Mouse (Mus musculus): ENCODE data around the gene Arhgap18. TPM values are rescaled to one million over a fixed set of nuclear protein-coding genes. Genes with fewer than 3 reads are reported as not detected.
A peak's percentile ranks its signal among the peaks of the same experiment; 100 is the strongest.

The Arhgap18 gene
- polyA plus RNA-seq, 1 experiment from 2014 or later = 28.8 TPM

DNA sequence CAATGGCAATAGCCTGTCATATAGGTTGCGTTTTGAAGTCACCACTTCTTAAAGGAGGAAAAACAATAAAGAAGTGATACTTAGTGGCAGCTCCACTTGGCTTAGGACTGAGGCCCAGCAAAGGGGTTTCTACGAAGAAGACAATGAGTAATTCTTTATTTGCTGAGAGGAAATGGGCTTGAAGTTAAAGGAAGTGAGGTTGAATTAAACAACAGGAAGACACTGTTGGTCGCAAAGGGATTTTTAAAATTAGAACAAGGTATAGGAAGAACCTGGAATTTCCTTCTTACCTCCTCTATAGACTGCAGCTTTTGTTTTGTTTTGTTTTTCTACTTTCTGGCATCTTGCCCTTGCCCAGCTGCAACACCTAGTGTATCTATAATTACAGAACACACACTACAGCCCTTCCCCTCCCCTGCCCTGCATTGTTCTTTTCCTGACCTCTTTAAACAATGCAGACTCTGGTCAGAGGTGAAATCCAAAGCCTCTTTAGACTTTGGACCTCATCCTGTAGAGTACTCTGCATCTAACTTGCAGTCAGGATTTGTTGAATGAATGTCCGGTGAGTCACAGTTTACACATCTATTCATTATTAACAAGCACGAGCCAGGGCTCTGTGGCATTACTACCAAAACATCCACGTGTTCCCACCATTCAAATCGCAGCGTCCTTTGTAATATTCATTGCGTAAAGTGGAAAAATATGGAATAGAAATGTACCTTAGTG is 75.4 kb downstream of the Arhgap18 start:
- WGBS = 74% methylated on average over 9 of the region's 9 CpGs
- H3K36me3 ChIP-seq (ENCODE audit: control insufficient read depth, insufficient read depth, low read length) = no peaks in the 10 kb centered on the region
- H3K4me2 ChIP-seq (ENCODE audit: low read depth, low read length) = no peak overlapping the region
- ATAC-seq (ENCODE audit: low read depth) (no peak), DNase-seq (ENCODE audit: low spot score) (peak; percentile 49)
- H3K9ac ChIP-seq (ENCODE audit: low read depth, low read length) = no peak overlapping the region
- 0 out of 2 replicates have a peak, but pooled peaks cover 9% of the 10 kb centered on the region for H3K4me1 ChIP-seq (ENCODE audit: control insufficient read depth, insufficient read depth, low read length)
- no peaks in the 10 kb centered on the region for H3K27me3 ChIP-seq (replicated peaks; ENCODE audit: control insufficient read depth, insufficient read depth, low read length)
- no peak overlapping the region for H3K27ac ChIP-seq (replicated peaks; ENCODE audit: low read depth, low read length)
- no peak overlapping the region for H3K4me3 ChIP-seq (ENCODE audit: low read depth, low read length)
- no peaks in the 10 kb centered on the region for H3K9me3 ChIP-seq (ENCODE audit: control insufficient read depth, low read length)

DNA sequence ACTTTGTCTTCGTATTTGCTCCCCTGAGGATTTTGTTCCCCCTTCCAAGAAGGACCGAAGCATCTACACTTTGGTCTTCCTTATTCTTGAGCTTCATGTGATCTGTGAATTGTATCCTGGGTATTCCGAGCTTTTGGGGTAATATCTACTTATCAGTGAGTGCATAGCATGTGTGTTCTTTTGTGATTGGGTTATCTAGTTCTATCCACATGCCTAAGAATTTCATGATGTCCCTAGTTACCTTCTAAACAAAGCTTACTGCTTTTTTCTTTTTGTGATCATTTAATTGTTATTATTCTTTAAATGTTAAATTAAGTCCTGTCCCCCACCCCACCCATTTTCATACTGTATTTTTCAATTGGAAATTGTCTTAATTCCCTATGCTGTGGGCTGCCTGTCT is 78.8 kb downstream of the Arhgap18 start:
- H3K9ac ChIP-seq (ENCODE audit: low read depth, low read length) = no peak overlapping the region
- DNase-seq (ENCODE audit: low spot score) = no peak
- H3K36me3 ChIP-seq (ENCODE audit: control insufficient read depth, insufficient read depth, low read length) = no peaks in the 10 kb centered on the region
- H3K4me2 ChIP-seq (ENCODE audit: low read depth, low read length) = no peak overlapping the region
- 90% methylated on average over 3 of the region's 3 CpGs for WGBS
- H3K27ac ChIP-seq (replicated peaks; ENCODE audit: low read depth, low read length) = no peak overlapping the region
- 0 out of 2 replicates have a peak, but pooled peaks cover 9% of the 10 kb centered on the region for H3K4me1 ChIP-seq (ENCODE audit: control insufficient read depth, insufficient read depth, low read length)
- no peaks in the 10 kb centered on the region for H3K27me3 ChIP-seq (replicated peaks; ENCODE audit: control insufficient read depth, insufficient read depth, low read length)
- ATAC-seq (ENCODE audit: low read depth) = no peak
- no peaks in the 10 kb centered on the region for H3K9me3 ChIP-seq (ENCODE audit: control insufficient read depth, low read length)
- H3K4me3 ChIP-seq (ENCODE audit: low read depth, low read length) = no peak overlapping the region

DNA sequence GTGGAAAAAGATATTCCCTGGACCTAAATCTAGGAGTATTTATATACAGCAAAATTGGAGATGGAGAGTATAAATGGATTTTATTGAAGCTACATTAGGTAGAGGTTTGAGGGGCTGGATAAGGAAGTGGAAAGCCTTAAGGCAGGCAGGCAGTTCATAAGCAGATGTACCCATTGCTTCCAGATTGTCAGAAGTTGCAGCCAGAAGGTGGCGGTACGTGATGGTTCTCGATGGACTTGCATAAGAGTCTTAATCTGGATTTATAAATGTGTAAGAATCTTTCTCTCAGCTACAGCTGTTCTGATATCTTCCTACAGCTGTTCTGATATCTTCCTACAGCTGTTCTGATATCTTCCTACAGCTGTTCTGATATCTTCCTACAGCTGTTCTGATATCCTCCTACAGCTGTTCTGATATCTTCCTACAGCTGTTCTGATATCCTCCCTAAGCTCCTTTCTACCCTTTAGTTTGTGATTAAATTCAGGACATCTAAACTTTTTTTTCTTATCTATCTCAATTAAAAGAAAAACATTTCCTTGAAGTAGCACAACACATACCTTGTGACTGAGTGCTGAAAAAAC is 79.5 kb downstream of the Arhgap18 start:
- ATAC-seq (ENCODE audit: low read depth) (no peak), DNase-seq (ENCODE audit: low spot score) (no peak)
- Histone ChIP-seq H3K4me2 (ENCODE audit: low read depth, low read length) (no peak overlapping the region), H3K4me1 (ENCODE audit: control insufficient read depth, insufficient read depth, low read length) (0 out of 2 replicates have a peak, but pooled peaks cover 5% of the 10 kb centered on the region), H3K27me3 (replicated peaks; ENCODE audit: control insufficient read depth, insufficient read depth, low read length) (no peaks in the 10 kb centered on the region), H3K27ac (replicated peaks; ENCODE audit: low read depth, low read length) (no peak overlapping the region), H3K9me3 (ENCODE audit: control insufficient read depth, low read length) (no peaks in the 10 kb centered on the region), H3K36me3 (ENCODE audit: control insufficient read depth, insufficient read depth, low read length) (no peaks in the 10 kb centered on the region), H3K4me3 (ENCODE audit: low read depth, low read length) (no peak overlapping the region), H3K9ac (ENCODE audit: low read depth, low read length) (no peak overlapping the region)
- WGBS = 94% methylated on average over 3 of the region's 3 CpGs

DNA sequence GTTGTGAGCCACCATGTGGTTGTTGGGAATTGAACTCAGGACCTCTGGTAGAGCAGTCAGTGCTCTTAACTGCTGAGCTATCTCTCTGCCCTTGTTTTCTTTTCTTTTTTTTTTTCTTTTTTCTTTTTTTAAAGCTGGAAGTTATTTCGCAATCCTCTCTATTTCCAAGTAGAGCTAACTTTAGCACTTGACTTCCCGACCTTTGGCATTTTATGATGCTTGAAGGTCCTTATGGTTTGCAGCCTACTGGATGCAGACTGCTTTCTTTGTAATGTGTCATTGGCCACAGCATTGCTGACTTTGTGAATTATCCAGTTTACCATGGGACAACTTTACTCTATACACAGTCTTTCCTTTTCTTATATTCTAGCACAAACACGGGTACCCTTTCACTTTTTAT is 80.2 kb downstream of the Arhgap18 start:
- 70% methylated on average over 3 of the region's 3 CpGs for WGBS
- DNase-seq (ENCODE audit: low spot score) (no peak), ATAC-seq (ENCODE audit: low read depth) (no peak)
- Histone ChIP-seq H3K9me3 (ENCODE audit: control insufficient read depth, low read length) (no peaks in the 10 kb centered on the region), H3K27me3 (replicated peaks; ENCODE audit: control insufficient read depth, insufficient read depth, low read length) (no peaks in the 10 kb centered on the region), H3K9ac (ENCODE audit: low read depth, low read length) (no peak overlapping the region), H3K4me3 (ENCODE audit: low read depth, low read length) (no peak overlapping the region), H3K36me3 (ENCODE audit: control insufficient read depth, insufficient read depth, low read length) (no peaks in the 10 kb centered on the region), H3K4me1 (ENCODE audit: control insufficient read depth, insufficient read depth, low read length) (0 out of 2 replicates have a peak, but pooled peaks cover 3% of the 10 kb centered on the region), H3K4me2 (ENCODE audit: low read depth, low read length) (no peak overlapping the region), H3K27ac (replicated peaks; ENCODE audit: low read depth, low read length) (no peak overlapping the region)

DNA sequence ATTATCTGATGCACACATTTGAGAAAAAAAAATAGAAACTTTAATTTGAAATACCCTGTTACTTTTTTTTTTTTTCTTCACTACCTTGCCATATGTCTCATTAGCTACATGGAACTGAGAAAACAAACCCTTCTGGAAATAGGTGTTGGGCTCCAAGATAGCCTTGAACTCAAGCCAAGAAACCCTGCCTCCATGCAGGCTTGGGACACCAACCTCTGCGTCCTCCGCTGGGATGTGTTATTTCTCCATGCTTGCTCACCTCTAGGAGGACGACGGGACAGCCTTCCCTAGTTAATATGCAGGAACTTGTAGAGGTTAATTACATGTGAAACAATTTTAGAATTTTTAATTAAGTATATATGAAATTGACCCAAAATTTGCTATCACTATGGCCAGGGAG is 96.1 kb downstream of the Arhgap18 start:
- no peak for ATAC-seq (ENCODE audit: low read depth)
- no peaks in the 10 kb centered on the region for H3K4me1 ChIP-seq (ENCODE audit: control insufficient read depth, insufficient read depth, low read length)
- 78% methylated on average over 4 of the region's 4 CpGs for WGBS
- no peaks in the 10 kb centered on the region for H3K27me3 ChIP-seq (replicated peaks; ENCODE audit: control insufficient read depth, insufficient read depth, low read length)
- no peak for DNase-seq (ENCODE audit: low spot score)
- no peak overlapping the region for H3K4me2 ChIP-seq (ENCODE audit: low read depth, low read length)
- no peak overlapping the region for H3K27ac ChIP-seq (replicated peaks; ENCODE audit: low read depth, low read length)
- no peaks in the 10 kb centered on the region for H3K36me3 ChIP-seq (ENCODE audit: control insufficient read depth, insufficient read depth, low read length)
- H3K4me3 ChIP-seq (ENCODE audit: low read depth, low read length) = no peak overlapping the region
- H3K9ac ChIP-seq (ENCODE audit: low read depth, low read length) = no peak overlapping the region
- no peaks in the 10 kb centered on the region for H3K9me3 ChIP-seq (ENCODE audit: control insufficient read depth, low read length)

DNA sequence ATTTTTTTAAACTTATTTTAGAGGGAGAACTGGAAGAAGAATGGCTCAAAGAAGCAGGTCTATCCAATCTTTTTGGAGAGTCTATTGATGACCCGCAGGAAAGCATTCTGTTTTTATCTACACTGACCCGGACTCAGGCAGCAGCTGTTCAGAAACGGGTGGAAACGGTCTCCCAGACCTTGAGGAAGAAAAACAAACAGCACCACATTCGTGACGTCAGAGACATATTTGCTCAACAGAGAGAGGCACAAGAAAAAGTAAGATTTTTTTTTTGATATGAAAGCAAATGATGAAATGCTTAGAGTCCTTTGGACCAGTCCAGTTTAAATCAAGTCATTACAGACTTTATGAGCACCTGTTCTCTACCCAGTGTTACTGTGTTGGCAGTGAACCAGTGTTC is 96.6 kb downstream of the Arhgap18 start:
- 70% methylated on average over 6 of the region's 6 CpGs for WGBS
- Histone ChIP-seq H3K4me1 (ENCODE audit: control insufficient read depth, insufficient read depth, low read length) (no peaks in the 10 kb centered on the region), H3K4me2 (ENCODE audit: low read depth, low read length) (no peak overlapping the region), H3K27ac (replicated peaks; ENCODE audit: low read depth, low read length) (no peak overlapping the region), H3K27me3 (replicated peaks; ENCODE audit: control insufficient read depth, insufficient read depth, low read length) (no peaks in the 10 kb centered on the region), H3K4me3 (ENCODE audit: low read depth, low read length) (no peak overlapping the region), H3K9ac (ENCODE audit: low read depth, low read length) (no peak overlapping the region), H3K9me3 (ENCODE audit: control insufficient read depth, low read length) (no peaks in the 10 kb centered on the region), H3K36me3 (ENCODE audit: control insufficient read depth, insufficient read depth, low read length) (no peaks in the 10 kb centered on the region)
- DNase-seq (ENCODE audit: low spot score) = no peak
- no peak for ATAC-seq (ENCODE audit: low read depth)

DNA sequence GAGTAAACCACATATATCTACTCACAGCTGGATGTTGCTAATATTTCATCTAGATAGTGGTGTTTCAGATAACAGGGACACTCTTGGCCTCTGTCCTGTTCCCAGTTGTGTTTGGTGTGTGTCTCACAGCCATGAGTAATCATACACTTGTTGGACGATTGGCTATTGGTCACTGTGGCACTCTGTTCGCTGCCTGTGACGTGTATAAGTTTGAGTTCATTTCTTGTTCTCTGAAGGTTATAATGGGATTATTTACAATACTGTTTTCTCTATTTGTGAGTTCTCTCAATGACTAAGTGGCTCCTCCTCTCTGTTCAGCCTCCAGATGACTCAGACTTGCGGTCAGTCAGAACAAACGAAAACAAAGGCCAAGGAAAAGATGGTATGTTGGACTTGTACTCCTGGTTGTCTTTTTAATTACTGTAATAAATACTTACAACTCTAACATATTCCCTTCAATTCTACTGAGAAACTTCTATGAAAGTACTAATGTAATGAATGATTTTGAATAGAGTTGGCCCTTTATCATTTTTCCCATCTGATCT is 101.4 kb downstream of the Arhgap18 start:
- no peaks in the 10 kb centered on the region for H3K9me3 ChIP-seq (ENCODE audit: control insufficient read depth, low read length)
- no peak for DNase-seq (ENCODE audit: low spot score)
- no peaks in the 10 kb centered on the region for H3K27me3 ChIP-seq (replicated peaks; ENCODE audit: control insufficient read depth, insufficient read depth, low read length)
- H3K4me2 ChIP-seq (ENCODE audit: low read depth, low read length) = no peak overlapping the region
- ATAC-seq (ENCODE audit: low read depth) = no peak
- H3K9ac ChIP-seq (ENCODE audit: low read depth, low read length) = no peak overlapping the region
- H3K27ac ChIP-seq (replicated peaks; ENCODE audit: low read depth, low read length) = no peak overlapping the region
- H3K4me3 ChIP-seq (ENCODE audit: low read depth, low read length) = no peak overlapping the region
- H3K36me3 ChIP-seq (ENCODE audit: control insufficient read depth, insufficient read depth, low read length) = no peaks in the 10 kb centered on the region
- WGBS = 92% methylated on average over 5 of the region's 5 CpGs
- H3K4me1 ChIP-seq (ENCODE audit: control insufficient read depth, insufficient read depth, low read length) = no peaks in the 10 kb centered on the region

DNA sequence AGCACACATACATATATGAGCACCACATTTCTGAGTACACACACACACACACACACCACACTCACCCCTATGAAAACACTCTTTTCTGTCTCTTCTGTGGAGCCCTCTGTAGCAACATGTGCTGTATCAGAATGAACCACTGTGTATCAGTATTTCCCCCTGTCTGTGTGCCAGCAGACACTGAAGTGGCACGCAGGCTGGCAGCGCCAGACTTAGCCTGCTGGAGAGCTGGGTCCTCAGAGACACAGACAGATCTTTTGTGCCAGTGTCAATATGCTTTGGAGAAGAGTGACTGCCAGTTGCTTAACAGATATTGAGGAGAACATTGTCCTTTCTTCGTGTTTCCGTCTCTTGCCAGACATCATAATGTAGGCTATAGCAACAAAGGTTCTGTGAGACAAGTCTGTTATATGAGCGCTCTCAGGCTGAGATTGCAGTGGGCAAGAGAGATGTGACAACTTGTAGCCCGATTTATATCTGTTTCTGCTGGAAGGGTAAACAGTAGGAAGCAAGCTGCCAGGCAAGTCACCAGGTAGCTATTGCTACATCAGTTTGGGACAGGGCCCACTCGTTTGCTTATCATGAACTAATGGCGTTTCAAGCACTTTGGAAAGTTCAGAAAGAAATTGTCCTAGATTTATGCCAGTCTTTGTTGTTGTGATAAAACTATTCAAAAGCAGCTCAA is 102.8 kb downstream of the Arhgap18 start:
- no peaks in the 10 kb centered on the region for H3K9me3 ChIP-seq (ENCODE audit: control insufficient read depth, low read length)
- no peaks in the 10 kb centered on the region for H3K36me3 ChIP-seq (ENCODE audit: control insufficient read depth, insufficient read depth, low read length)
- no peaks in the 10 kb centered on the region for H3K27me3 ChIP-seq (replicated peaks; ENCODE audit: control insufficient read depth, insufficient read depth, low read length)
- H3K9ac ChIP-seq (ENCODE audit: low read depth, low read length) = no peak overlapping the region
- no peak overlapping the region for H3K27ac ChIP-seq (replicated peaks; ENCODE audit: low read depth, low read length)
- 87% methylated on average over 8 of the region's 8 CpGs for WGBS
- ATAC-seq (ENCODE audit: low read depth) (no peak), DNase-seq (ENCODE audit: low spot score) (no peak)
- no peak overlapping the region for H3K4me2 ChIP-seq (ENCODE audit: low read depth, low read length)
- H3K4me1 ChIP-seq (ENCODE audit: control insufficient read depth, insufficient read depth, low read length) = no peaks in the 10 kb centered on the region
- H3K4me3 ChIP-seq (ENCODE audit: low read depth, low read length) = no peak overlapping the region

Data from embryonic facial prominence, embryonic 14.5 days (tissue).